Mouse (Mus musculus) intestine, embryonic 14.5 days (tissue): ENCODE measurements around the gene Siae. TPM values are rescaled to one million over a fixed set of nuclear protein-coding genes. Genes with fewer than 3 reads are reported as not detected.

Experiments
- ATAC-seq: fragments of 200-750 bp; cut with Nextera tagmentation; replicated peaks from 2 replicates; pipeline ENCODE4 v1.8.0; 2017; ENCODE audit warnings: low read depth, moderate number of reproducible peaks, moderate TSS enrichment, moderate library complexity; ENCODE audit not compliant: low FRiP score, low TSS enrichment
- DNase-seq: peaks from one replicate; pipeline ENCODE4 v3.0.0-alpha.2; 2018; ENCODE audit warnings: low spot score
- H3K27ac ChIP-seq: fragments of 300-500 bp; sonication (generic); 2 replicates; pipeline ENCODE4 v1.5.1; 2014; ENCODE audit warnings: low read depth, mild to moderate bottlenecking, control low read depth
- H3K27me3 ChIP-seq: fragments of 300-500 bp; sonication (generic); replicated peaks from 2 replicates; pipeline ENCODE4 v1.6.1; 2014; ENCODE audit warnings: low read length, control low read depth; ENCODE audit not compliant: control insufficient read depth, insufficient read depth
- H3K36me3 ChIP-seq: fragments of 300-500 bp; sonication (generic); 2 replicates; pipeline ENCODE4 v1.6.1; 2014; ENCODE audit warnings: low read length, control low read depth; ENCODE audit not compliant: control insufficient read depth, insufficient read depth
- H3K4me1 ChIP-seq: fragments of 300-500 bp; sonication (generic); replicated peaks from 2 replicates; pipeline ENCODE4 v1.6.1; 2014; ENCODE audit warnings: low read length, control low read depth, mixed read lengths; ENCODE audit not compliant: control insufficient read depth, insufficient read depth
- H3K4me2 ChIP-seq: fragments of 300-500 bp; sonication (generic); 2 replicates; pipeline ENCODE4 v1.6.1; 2014; ENCODE audit warnings: low read length
- H3K4me3 ChIP-seq: fragments of 300-500 bp; sonication (generic); 2 replicates; pipeline ENCODE4 v1.5.1; 2014; ENCODE audit warnings: low read depth, low read length, control low read depth, mixed read lengths
- H3K9ac ChIP-seq: fragments of 300-500 bp; sonication (generic); 2 replicates; pipeline ENCODE4 v1.6.1; 2014; ENCODE audit warnings: mild to moderate bottlenecking, low read length
- H3K9me3 ChIP-seq: fragments of 300-500 bp; sonication (generic); 2 replicates; pipeline ENCODE4 v1.6.1; 2016; ENCODE audit warnings: low read length, control low read depth; ENCODE audit not compliant: control insufficient read depth
- WGBS: fragments of 180-500 bp; shearing (Covaris S2); extraction: QIAGEN DNeasy Blood & Tissue Kit; methylation state at CpG from one replicate; pipeline ENCODE4 v1.1.7; 2014; 5-methylcytosine and 5-hydroxymethylcytosine counted together
- polyA plus RNA-seq: library from polyadenylated mRNA; unstranded; fragments of >200 nt; fragmentation: Nextera tagmentation; extraction: Ambion mirVana; gene quantifications from 2 replicates; pipeline ENCODE4 v1.2.1, GENCODE M21; 2014

The Siae gene
- polyA plus RNA-seq, 1 experiment from 2014 or later, result 12.2 TPM

DNA sequence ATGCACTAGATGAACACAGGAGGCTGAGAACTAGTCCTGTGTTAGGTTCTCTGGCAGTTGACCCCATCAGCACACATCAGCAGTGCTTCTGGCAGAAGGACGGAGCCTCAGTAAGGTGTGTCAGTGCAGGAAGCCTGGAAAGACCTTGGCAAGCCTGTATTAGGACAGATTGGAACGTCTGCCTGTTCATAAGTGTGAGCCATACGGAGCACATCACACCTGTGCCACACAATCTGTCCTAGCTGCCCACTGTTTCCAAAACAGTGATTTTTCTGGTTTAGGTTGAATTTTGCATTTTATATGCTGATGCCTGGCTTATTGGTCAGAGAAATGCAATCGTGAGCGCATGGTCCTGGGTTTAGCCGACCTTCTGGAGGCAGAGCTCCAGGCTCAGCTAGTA, 65.8 kb downstream of the Siae start:
- H3K4me2 ChIP-seq, result no peak overlapping the region
- no peaks in the 10 kb centered on the region for H3K36me3 ChIP-seq
- no peak overlapping the region for H3K27ac ChIP-seq
- ATAC-seq (no peak), DNase-seq (no peak)
- no peaks in the 10 kb centered on the region for H3K27me3 ChIP-seq
- H3K9ac ChIP-seq, result no peak overlapping the region
- 81% methylated on average over 6 of the region's 6 CpGs for WGBS
- H3K4me3 ChIP-seq, result no peak overlapping the region
- no peaks in the 10 kb centered on the region for H3K4me1 ChIP-seq
- no peaks in the 10 kb centered on the region for H3K9me3 ChIP-seq

DNA sequence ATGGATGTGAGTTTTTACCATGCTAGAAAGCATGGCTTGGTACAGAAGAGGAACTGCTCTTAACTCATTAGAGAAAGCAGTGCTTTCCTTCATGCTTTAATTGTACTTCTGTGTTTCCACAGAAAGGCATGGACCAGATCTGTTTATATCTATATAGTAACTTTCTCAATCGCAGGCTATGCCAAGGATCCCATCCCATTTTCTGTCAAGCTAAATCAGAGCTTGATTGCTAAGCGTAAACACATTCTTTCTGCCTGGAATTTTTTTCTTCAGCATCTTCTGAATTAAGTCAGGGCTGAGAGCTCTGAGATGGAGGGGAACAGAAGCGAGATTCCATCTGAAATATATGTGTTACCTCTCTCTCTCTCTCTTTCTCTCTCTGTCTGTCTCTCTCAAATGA, 68.5 kb downstream of the Siae start:
- 70% methylated on average over 3 of the region's 3 CpGs for whole genome bisulfite sequencing
- no peaks in the 10 kb centered on the region for H3K9me3 ChIP-seq
- ATAC-seq (no peak), DNase-seq (no peak)
- H3K4me3 ChIP-seq, result no peak overlapping the region
- H3K36me3 ChIP-seq, result no peaks in the 10 kb centered on the region
- no peaks in the 10 kb centered on the region for H3K27me3 ChIP-seq
- H3K4me1 ChIP-seq, result no peaks in the 10 kb centered on the region
- no peak overlapping the region for H3K9ac ChIP-seq
- H3K4me2 ChIP-seq, result no peak overlapping the region
- H3K27ac ChIP-seq, result no peak overlapping the region

DNA sequence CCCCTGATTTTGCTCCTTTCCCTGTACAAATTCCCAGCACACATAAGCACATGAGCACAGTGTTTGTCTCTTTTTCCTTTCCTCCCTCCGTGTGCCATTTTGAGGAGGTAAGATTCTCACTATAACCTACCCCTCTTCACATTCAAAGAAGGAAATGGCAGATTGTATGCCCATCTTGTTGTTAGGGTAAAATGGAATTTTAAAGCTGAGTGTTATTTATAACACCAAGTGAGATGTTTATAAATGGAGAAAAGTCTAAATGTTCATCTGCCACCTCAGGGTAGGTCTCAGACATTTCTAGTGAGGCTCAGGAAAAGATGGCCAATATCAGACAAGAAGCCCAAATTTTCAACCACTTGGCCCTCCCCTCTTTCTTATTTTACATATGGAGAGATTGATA, 69.0 kb downstream of the Siae start:
- Histone ChIP-seq H3K4me2 (no peak overlapping the region), H3K36me3 (no peaks in the 10 kb centered on the region), H3K9ac (no peak overlapping the region), H3K4me1 (no peaks in the 10 kb centered on the region), H3K4me3 (no peak overlapping the region), H3K9me3 (no peaks in the 10 kb centered on the region), H3K27me3 (no peaks in the 10 kb centered on the region), H3K27ac (no peak overlapping the region)
- 87% methylated on average over 1 of the region's 1 CpGs for WGBS
- ATAC-seq (no peak), DNase-seq (no peak)

DNA sequence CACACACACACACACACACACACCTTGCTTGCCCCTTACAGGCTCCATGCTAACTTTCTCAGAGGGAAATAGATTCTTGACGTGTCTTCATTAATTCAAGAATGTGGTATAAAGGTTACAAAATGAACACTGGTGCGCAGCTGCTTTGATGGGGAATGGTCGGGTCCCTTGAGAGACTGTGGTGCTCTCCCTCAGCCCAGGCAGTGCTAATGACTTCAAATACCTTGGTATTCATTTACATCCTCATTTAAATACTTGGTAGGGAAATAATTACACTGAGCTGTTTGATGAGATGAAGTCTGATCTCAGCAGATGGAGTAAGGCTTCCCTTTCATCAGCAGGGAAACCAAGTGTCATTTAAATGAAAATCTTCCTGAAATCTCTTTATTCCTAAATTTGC, 69.6 kb downstream of the Siae start:
- ATAC-seq (no peak), DNase-seq (no peak)
- no peaks in the 10 kb centered on the region for H3K9me3 ChIP-seq
- no peak overlapping the region for H3K27ac ChIP-seq
- no peak overlapping the region for H3K4me2 ChIP-seq
- WGBS, result 64% methylated on average over 3 of the region's 3 CpGs
- no peaks in the 10 kb centered on the region for H3K36me3 ChIP-seq
- H3K27me3 ChIP-seq, result no peaks in the 10 kb centered on the region
- no peaks in the 10 kb centered on the region for H3K4me1 ChIP-seq
- H3K4me3 ChIP-seq, result no peak overlapping the region
- H3K9ac ChIP-seq, result no peak overlapping the region

DNA sequence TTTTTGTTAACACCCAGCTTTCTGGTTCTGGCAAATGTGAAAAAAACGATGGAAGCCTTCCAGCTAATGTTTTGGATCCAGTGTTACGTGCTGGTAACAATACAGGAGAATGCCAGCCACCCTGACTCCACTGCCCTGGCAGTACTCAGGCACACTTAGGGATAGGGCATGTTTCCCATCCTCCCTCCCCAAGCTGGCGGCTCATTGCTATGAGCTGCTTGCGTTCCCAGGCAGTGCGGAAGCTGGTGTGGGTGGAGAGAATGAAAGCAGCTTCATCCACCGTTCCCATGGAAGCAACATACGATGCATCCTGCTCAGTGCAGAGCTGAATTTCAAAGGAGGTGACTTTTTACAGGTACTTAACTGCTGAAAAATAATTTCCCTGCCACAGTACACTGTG, 70.1 kb downstream of the Siae start:
- H3K4me2 ChIP-seq, result no peak overlapping the region
- no peak for DNase-seq
- H3K36me3 ChIP-seq, result no peaks in the 10 kb centered on the region
- 35% methylated on average over 7 of the region's 7 CpGs for WGBS
- H3K9ac ChIP-seq, result no peak overlapping the region
- no peaks in the 10 kb centered on the region for H3K27me3 ChIP-seq
- no peak for ATAC-seq
- H3K4me1 ChIP-seq, result no peaks in the 10 kb centered on the region
- H3K9me3 ChIP-seq, result no peaks in the 10 kb centered on the region
- no peak overlapping the region for H3K27ac ChIP-seq
- no peak overlapping the region for H3K4me3 ChIP-seq

DNA sequence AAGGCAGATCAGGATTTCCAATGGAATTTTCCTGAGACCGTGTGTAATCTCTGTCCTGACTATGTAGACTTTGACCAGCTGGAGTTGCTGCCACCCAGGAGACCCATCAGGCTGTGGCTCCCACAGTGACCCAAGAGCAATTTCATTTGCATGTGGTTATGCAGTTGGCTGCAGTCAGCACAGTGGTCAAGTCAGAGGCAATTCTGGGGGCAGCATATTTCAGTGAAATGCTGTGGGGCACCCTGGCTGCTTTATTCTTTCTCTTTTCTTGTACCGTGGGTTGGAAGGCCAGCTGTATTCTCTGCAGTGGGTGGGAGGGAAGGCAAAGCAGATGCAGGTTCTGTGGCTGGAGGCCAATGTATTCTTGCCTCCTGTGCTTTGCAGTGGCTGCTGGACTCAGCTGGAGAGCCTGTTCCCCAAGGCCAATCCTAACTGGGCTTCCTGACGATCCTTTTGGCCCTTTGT, 70.6 kb downstream of the Siae start:
- Histone ChIP-seq H3K36me3 (no peaks in the 10 kb centered on the region), H3K4me2 (no peak overlapping the region), H3K4me1 (no peaks in the 10 kb centered on the region), H3K27ac (no peak overlapping the region), H3K9ac (no peak overlapping the region), H3K4me3 (no peak overlapping the region), H3K27me3 (no peaks in the 10 kb centered on the region), H3K9me3 (no peaks in the 10 kb centered on the region)
- ATAC-seq (no peak), DNase-seq (no peak)
- WGBS, result 15% methylated on average over 3 of the region's 3 CpGs

DNA sequence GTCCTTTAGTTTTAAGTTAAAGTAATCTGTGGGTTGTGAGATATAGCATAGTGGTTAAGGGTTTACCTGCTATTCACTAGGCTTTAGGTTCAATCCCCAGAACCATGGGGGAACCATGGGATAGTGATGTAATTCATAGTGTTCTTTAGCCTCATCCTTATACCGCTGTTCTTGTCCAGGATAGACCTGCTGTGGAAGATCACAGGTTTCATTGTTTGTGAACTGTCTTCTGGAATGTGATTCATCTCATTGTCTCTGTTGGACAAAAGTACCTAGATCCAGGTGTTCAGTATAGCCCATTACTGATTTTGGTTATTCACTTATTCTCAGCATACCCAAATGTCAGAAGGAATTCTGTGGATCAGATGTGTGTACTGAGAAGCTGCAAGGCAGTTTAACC, 71.8 kb downstream of the Siae start:
- Histone ChIP-seq H3K4me1 (no peaks in the 10 kb centered on the region), H3K4me3 (no peak overlapping the region), H3K27ac (no peak overlapping the region), H3K27me3 (no peaks in the 10 kb centered on the region), H3K4me2 (no peak overlapping the region), H3K9me3 (no peaks in the 10 kb centered on the region), H3K9ac (no peak overlapping the region), H3K36me3 (no peaks in the 10 kb centered on the region)
- WGBS, result 97% methylated on average over 1 of the region's 1 CpGs
- ATAC-seq (no peak), DNase-seq (no peak)

DNA sequence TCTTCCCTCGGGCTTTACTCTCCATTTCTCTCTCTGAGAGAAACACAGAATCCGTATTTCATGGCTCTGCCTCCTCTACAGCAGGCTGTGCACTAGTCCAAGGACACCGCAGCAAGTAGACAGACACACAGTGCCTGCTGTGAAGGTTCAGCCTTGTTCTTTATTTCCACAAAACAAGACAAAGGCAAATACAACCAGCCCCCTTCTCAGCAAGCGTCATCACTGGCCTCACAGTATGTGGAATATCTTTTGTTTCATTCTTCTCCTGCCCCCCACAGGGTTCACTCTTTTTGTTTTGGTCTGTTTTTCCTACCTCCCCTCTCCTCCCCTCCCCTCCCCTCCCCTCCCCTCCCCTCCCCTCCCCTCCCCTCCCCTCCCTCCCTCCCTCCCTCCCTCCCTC, 73.1 kb downstream of the Siae start:
- Histone ChIP-seq H3K4me3 (no peak overlapping the region), H3K9me3 (no peaks in the 10 kb centered on the region), H3K4me1 (no peaks in the 10 kb centered on the region), H3K27me3 (no peaks in the 10 kb centered on the region), H3K9ac (no peak overlapping the region), H3K4me2 (no peak overlapping the region), H3K27ac (no peak overlapping the region), H3K36me3 (no peaks in the 10 kb centered on the region)
- ATAC-seq, result no peak
- no peak for DNase-seq
- WGBS, result 81% methylated on average over 4 of the region's 4 CpGs

DNA sequence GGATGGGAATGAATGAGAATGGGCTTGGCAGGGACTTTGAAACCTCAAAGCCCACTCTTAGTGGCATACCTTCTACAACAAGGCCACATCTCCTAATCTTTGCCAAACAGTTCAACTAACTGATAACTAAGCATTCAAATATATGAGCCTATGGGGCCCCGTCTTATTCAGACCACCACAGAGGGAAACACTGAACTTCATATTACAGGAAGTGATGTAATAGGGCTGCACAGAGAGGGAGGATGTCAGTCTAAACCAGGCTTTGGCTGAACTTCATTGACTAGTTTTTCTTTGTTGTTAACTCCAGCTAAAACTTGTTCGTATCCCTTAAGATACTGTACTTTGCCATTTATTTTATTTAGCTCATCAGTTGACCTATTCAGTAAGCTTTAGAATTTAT, 74.4 kb downstream of the Siae start:
- 83% methylated on average over 2 of the region's 2 CpGs for WGBS
- ATAC-seq, result no peak
- Histone ChIP-seq H3K4me3 (no peak overlapping the region), H3K27ac (no peak overlapping the region), H3K4me1 (no peaks in the 10 kb centered on the region), H3K27me3 (no peaks in the 10 kb centered on the region), H3K9ac (no peak overlapping the region), H3K4me2 (no peak overlapping the region), H3K36me3 (no peaks in the 10 kb centered on the region), H3K9me3 (no peaks in the 10 kb centered on the region)
- DNase-seq, result no peak
